Mouse (Mus musculus): ENCODE data around the gene Fkbp11. TPM values are rescaled to one million over a fixed set of nuclear protein-coding genes. Genes with fewer than 3 reads are reported as not detected.
"Not testable (repeated sequence)": the region's sequence is repeated elsewhere in the genome, so short reads cannot be mapped to it uniquely, and the experiment has no call there.

Gene Fkbp11
- polyA plus RNA-seq, 1 experiment from 2014 or later = 40.8 TPM

GRCm38 (mm10) chr15:98762201-98762621 is 34.2 kb upstream of the Fkbp11 start:
- peaks cover 15% of the 10 kb centered on the region for H3K4me1 ChIP-seq
- DNase-seq (ENCODE audit: low spot score) = peak; percentile 88
- peak overlapping the region; percentile 96 for H3K4me3 ChIP-seq
- H3K9me3 ChIP-seq = no peaks in the 10 kb centered on the region
- H3K27ac ChIP-seq = peak overlapping the region; percentile 92
- H3K36me3 ChIP-seq = peaks cover 33% of the 10 kb centered on the region
- WGBS = under 1% methylated on average over 24 of the region's 24 CpGs
- peaks cover 32% of the 10 kb centered on the region for H3K27me3 ChIP-seq (ENCODE audit: insufficient read depth, poor library complexity, severe bottlenecking)

GRCm38 (mm10) chr15:98754125-98754524 is 26.1 kb upstream of the Fkbp11 start:
- no peak for DNase-seq (ENCODE audit: low spot score)
- H3K36me3 ChIP-seq = peaks cover 46% of the 10 kb centered on the region
- H3K4me3 ChIP-seq = no peak overlapping the region
- no peaks in the 10 kb centered on the region for H3K27me3 ChIP-seq (ENCODE audit: insufficient read depth, poor library complexity, severe bottlenecking)
- H3K9me3 ChIP-seq = no peaks in the 10 kb centered on the region
- peaks cover 7% of the 10 kb centered on the region for H3K4me1 ChIP-seq
- 63% methylated on average over 2 of the region's 2 CpGs for WGBS
- no peak overlapping the region for H3K27ac ChIP-seq

GRCm38 (mm10) chr15:98753021-98753423 is 25.0 kb upstream of the Fkbp11 start:
- Histone ChIP-seq H3K27me3 (ENCODE audit: insufficient read depth, poor library complexity, severe bottlenecking) (no peaks in the 10 kb centered on the region), H3K4me3 (no peak overlapping the region), H3K36me3 (peaks cover 35% of the 10 kb centered on the region), H3K9me3 (no peaks in the 10 kb centered on the region), H3K27ac (no peak overlapping the region), H3K4me1 (peaks cover 7% of the 10 kb centered on the region)
- DNase-seq (ENCODE audit: low spot score) = no peak
- 65% methylated on average over 8 of the region's 8 CpGs for WGBS

- Histone ChIP-seq H3K36me3 (peaks cover 21% of the 10 kb centered on the region), H3K4me3 (no peak overlapping the region), H3K9me3 (no peaks in the 10 kb centered on the region), H3K27ac (no peak overlapping the region), H3K27me3 (ENCODE audit: insufficient read depth, poor library complexity, severe bottlenecking) (no peaks in the 10 kb centered on the region), H3K4me1 (peaks cover 22% of the 10 kb centered on the region)
- 91% methylated on average over 2 of the region's 2 CpGs for WGBS
- no peak for DNase-seq (ENCODE audit: low spot score)
Observed at GRCm38 (mm10) chr15:98749093-98749492, 21.1 kb upstream of the Fkbp11 start.

- Histone ChIP-seq H3K27ac (no peak overlapping the region), H3K27me3 (ENCODE audit: insufficient read depth, poor library complexity, severe bottlenecking) (no peaks in the 10 kb centered on the region), H3K4me3 (no peak overlapping the region), H3K4me1 (peaks cover 18% of the 10 kb centered on the region), H3K9me3 (no peaks in the 10 kb centered on the region), H3K36me3 (peaks cover 35% of the 10 kb centered on the region)
- DNase-seq (ENCODE audit: low spot score) = no peak
- 87% methylated on average over 6 of the region's 6 CpGs for WGBS
Observed at GRCm38 (mm10) chr15:98747296-98747695, 19.3 kb upstream of the Fkbp11 start.

GRCm38 (mm10) chr15:98746344-98746965 is 18.5 kb upstream of the Fkbp11 start:
- WGBS = 76% methylated on average over 10 of the region's 10 CpGs

GRCm38 (mm10) chr15:98743863-98744262 is 15.9 kb upstream of the Fkbp11 start:
- H3K27me3 ChIP-seq (ENCODE audit: insufficient read depth, poor library complexity, severe bottlenecking); H3K4me3 ChIP-seq; DNase-seq (ENCODE audit: low spot score); H3K27ac ChIP-seq; H3K9me3 ChIP-seq: not testable (repeated sequence)
- 85% methylated on average over 3 of the region's 3 CpGs for WGBS
- peaks cover 18% of the 10 kb centered on the region for H3K4me1 ChIP-seq
- H3K36me3 ChIP-seq = peaks cover 53% of the 10 kb centered on the region

More at GRCm38 (mm10) chr15:98746344-98746965, 18.5 kb upstream of the Fkbp11 start:
- no peak for DNase-seq (ENCODE audit: low spot score)
- no peaks in the 10 kb centered on the region for H3K9me3 ChIP-seq
- H3K4me3 ChIP-seq = no peak overlapping the region
- H3K27ac ChIP-seq = no peak overlapping the region
- peaks cover 18% of the 10 kb centered on the region for H3K4me1 ChIP-seq
- no peaks in the 10 kb centered on the region for H3K27me3 ChIP-seq (ENCODE audit: insufficient read depth, poor library complexity, severe bottlenecking)
- H3K36me3 ChIP-seq = peaks cover 42% of the 10 kb centered on the region

- peaks cover 18% of the 10 kb centered on the region for H3K4me1 ChIP-seq
- H3K27me3 ChIP-seq (ENCODE audit: insufficient read depth, poor library complexity, severe bottlenecking) = no peaks in the 10 kb centered on the region
- peaks cover 62% of the 10 kb centered on the region for H3K36me3 ChIP-seq
- H3K4me3 ChIP-seq = no peak overlapping the region
- H3K9me3 ChIP-seq = no peaks in the 10 kb centered on the region
- 82% methylated on average over 8 of the region's 8 CpGs for WGBS
- DNase-seq (ENCODE audit: low spot score) = no peak
- no peak overlapping the region for H3K27ac ChIP-seq
Observed at GRCm38 (mm10) chr15:98742766-98743428, 14.9 kb upstream of the Fkbp11 start.

GRCm38 (mm10) chr15:98740219-98740618 is 12.2 kb upstream of the Fkbp11 start:
- 86% methylated on average over 8 of the region's 8 CpGs for WGBS
- peaks cover 84% of the 10 kb centered on the region for H3K36me3 ChIP-seq

GRCm38 (mm10) chr15:98738796-98739195 is 10.8 kb upstream of the Fkbp11 start:
- Histone ChIP-seq H3K4me3 (no peak overlapping the region), H3K4me1 (peaks cover 5% of the 10 kb centered on the region; the same call in 1 of the 2 replicates), H3K36me3 (peaks cover 77% of the 10 kb centered on the region), H3K27me3 (ENCODE audit: insufficient read depth, poor library complexity, severe bottlenecking) (no peaks in the 10 kb centered on the region), H3K9me3 (no peaks in the 10 kb centered on the region), H3K27ac (no peak overlapping the region)
- DNase-seq (ENCODE audit: low spot score) = no peak
- 65% methylated on average over 4 of the region's 4 CpGs for WGBS

More at GRCm38 (mm10) chr15:98740219-98740618, 12.2 kb upstream of the Fkbp11 start:
- Histone ChIP-seq H3K27ac (no peak overlapping the region), H3K27me3 (ENCODE audit: insufficient read depth, poor library complexity, severe bottlenecking) (no peaks in the 10 kb centered on the region), H3K4me3 (no peak overlapping the region), H3K9me3 (no peaks in the 10 kb centered on the region), H3K4me1 (peaks cover 14% of the 10 kb centered on the region)
- no peak for DNase-seq (ENCODE audit: low spot score)

GRCm38 (mm10) chr15:98737881-98738280 is 9.9 kb upstream of the Fkbp11 start:
- Histone ChIP-seq H3K36me3 (peaks cover 70% of the 10 kb centered on the region), H3K4me1 (peaks cover 12% of the 10 kb centered on the region; the same call in 1 of the 2 replicates), H3K4me3 (no peak overlapping the region), H3K27ac (no peak overlapping the region), H3K9me3 (no peaks in the 10 kb centered on the region), H3K27me3 (ENCODE audit: insufficient read depth, poor library complexity, severe bottlenecking) (no peaks in the 10 kb centered on the region)
- no peak for DNase-seq (ENCODE audit: low spot score)

- WGBS = 79% methylated on average over 10 of the region's 10 CpGs
- Histone ChIP-seq H3K4me1 (peaks cover 12% of the 10 kb centered on the region; the same call in 1 of the 2 replicates), H3K27me3 (ENCODE audit: insufficient read depth, poor library complexity, severe bottlenecking) (no peaks in the 10 kb centered on the region), H3K27ac (no peak overlapping the region), H3K9me3 (no peaks in the 10 kb centered on the region), H3K4me3 (no peak overlapping the region), H3K36me3 (peaks cover 57% of the 10 kb centered on the region)
- DNase-seq (ENCODE audit: low spot score) = no peak
Observed at GRCm38 (mm10) chr15:98736521-98736920, 8.5 kb upstream of the Fkbp11 start.

- no peak overlapping the region for H3K27ac ChIP-seq
- H3K27me3 ChIP-seq (ENCODE audit: insufficient read depth, poor library complexity, severe bottlenecking) = peaks cover 1% of the 10 kb centered on the region; the same call in 1 of the 2 replicates
- H3K9me3 ChIP-seq = no peaks in the 10 kb centered on the region
- no peak overlapping the region for H3K4me3 ChIP-seq
- peaks cover 33% of the 10 kb centered on the region for H3K36me3 ChIP-seq
- 78% methylated on average over 5 of the region's 5 CpGs for WGBS
- H3K4me1 ChIP-seq = peaks cover 12% of the 10 kb centered on the region; the same call in 1 of the 2 replicates
- DNase-seq (ENCODE audit: low spot score) = no peak
Observed at GRCm38 (mm10) chr15:98733976-98734566, 6.1 kb upstream of the Fkbp11 start.
